Mouse (Mus musculus) bone marrow, adult 2 months (tissue): ENCODE results near the gene Gen1.

Experiments used
- CTCF ChIP-seq: fragments of 200-500 bp; IDR thresholded peaks from 2 replicates; pipeline ENCODE4 v1.5.1; 2011; ENCODE audit warnings: low read length, control low read depth; ENCODE audit not compliant: control insufficient read depth, insufficient read depth
- POLR2A ChIP-seq: fragments of 200-500 bp; IDR thresholded peaks from 2 replicates; pipeline ENCODE4 v1.6.1; 2011; ENCODE audit warnings: low read depth, mild to moderate bottlenecking, control low read depth, low read length, borderline replicate concordance; ENCODE audit not compliant: control insufficient read depth

DNA sequence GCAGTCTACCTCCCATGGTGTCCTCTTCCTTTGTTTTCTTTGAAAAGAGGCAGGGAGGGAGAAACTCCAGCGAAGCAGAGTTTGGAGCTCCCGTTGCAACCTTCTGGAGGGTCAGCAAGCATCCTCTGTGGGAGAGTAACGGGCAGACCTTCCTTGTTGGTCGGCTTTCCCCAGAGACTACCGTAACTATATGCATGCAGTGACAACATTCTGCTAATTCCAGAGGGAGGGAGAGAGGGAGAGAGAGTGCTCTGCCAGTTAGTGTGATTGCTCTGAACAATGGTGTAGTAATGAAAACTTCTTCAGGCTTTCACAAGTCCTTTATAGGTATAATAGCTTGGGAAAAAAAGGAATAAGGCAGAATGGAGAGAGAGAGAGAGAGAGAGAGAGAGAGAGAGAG, 40.9 kb downstream of the Gen1 start:
- no peak for TF ChIP-seq CTCF
- TF ChIP-seq POLR2A = no peak
